Mouse (Mus musculus): Measurements from ENCODE around the gene A930009A15Rik.

Gene A930009A15Rik

GRCm38 (mm10) chr10:115569712-115570491 is at the start of gene A930009A15Rik:
Gene A930009A15Rik, plus strand, starts transcription at chr10:115569986.
- DNase-seq (ENCODE audit: low read depth in 1 of 2, low spot score in 2 of 2) = no peak

- DNase-seq (ENCODE audit: low read depth in 1 of 2, low spot score in 2 of 2) = no peak
Observed at GRCm38 (mm10) chr10:115520200-115521080, 49.3 kb upstream of the A930009A15Rik start.

GRCm38 (mm10) chr10:115521081-115521451 is 48.7 kb upstream of the A930009A15Rik start:
- DNase-seq (ENCODE audit: low read depth in 1 of 2, low spot score in 2 of 2) = no peak

- DNase-seq (ENCODE audit: low read depth in 1 of 2, low spot score in 2 of 2) = no peak
Observed at GRCm38 (mm10) chr10:115528892-115529291, 40.9 kb upstream of the A930009A15Rik start.

DNA sequence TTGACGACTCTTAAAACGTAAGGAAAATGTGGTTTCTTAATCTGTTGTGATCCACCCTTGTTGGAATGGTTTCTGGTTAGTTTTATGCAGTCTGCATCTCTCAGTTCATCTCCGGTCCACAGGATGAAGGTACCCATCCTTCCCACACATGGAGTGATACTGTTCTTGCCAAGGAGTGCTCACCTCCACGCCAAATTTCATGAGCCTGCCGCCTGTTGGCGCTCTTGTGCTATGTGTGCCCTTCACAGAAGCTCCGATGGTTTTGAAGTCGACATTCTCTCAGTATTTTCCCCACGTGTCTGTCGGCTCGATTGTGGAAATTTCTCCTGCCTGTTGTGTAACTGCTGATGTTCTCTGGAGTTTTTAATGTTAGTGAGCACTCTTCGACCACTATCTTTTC is 40.0 kb upstream of the A930009A15Rik start:
- no peak for DNase-seq (ENCODE audit: low read depth in 1 of 2, low spot score in 2 of 2)

GRCm38 (mm10) chr10:115530746-115531145 is 39.0 kb upstream of the A930009A15Rik start:
- DNase-seq (ENCODE audit: low read depth in 1 of 2, low spot score in 2 of 2) = no peak

DNA sequence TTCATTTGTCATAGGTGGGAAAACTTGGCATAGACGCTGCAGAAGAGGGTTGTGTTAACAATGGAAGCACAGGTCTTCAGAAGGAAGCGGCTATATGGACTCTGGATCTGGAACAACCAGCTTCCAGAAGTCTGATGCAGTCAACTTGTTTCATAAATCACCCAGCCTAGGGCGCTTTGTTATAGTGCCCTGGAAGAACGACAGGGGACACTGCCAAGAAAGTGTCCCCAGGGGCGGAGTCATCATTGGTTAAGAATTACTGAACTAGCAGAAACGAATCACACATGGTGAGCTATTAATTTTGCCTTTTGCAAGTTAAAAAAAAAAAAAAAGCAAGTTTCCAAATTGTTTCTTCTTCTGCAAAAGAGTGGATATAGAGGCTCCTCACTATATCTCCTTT is 26.9 kb upstream of the A930009A15Rik start:
- DNase-seq (ENCODE audit: low read depth in 1 of 2, low spot score in 2 of 2) = no peak

GRCm38 (mm10) chr10:115550253-115550652 is 19.5 kb upstream of the A930009A15Rik start:
- no peak for DNase-seq (ENCODE audit: low read depth in 1 of 2, low spot score in 2 of 2)

DNA sequence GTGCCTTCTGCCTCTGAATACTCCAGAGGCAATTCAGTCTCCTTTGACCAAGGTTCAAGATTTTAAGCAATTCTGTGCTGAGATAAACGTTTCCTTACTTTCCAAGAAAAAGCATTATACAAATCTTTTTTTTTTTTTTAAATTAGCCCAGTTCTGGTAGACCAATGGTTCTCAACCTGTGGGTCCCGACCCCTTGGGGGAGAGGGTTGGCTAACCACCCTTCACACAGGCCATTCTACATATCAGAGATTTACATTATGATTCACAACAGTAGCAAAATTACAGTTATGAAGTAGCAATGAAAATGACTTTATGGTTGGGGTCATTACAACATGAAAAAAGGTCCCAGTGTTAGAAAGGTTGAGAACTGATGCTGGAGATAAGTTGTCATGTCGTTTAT is 18.7 kb upstream of the A930009A15Rik start:
- DNase-seq (ENCODE audit: low read depth in 1 of 2, low spot score in 2 of 2) = no peak

GRCm38 (mm10) chr10:115553352-115554113 is 16.3 kb upstream of the A930009A15Rik start:
- DNase-seq (ENCODE audit: low read depth in 1 of 2, low spot score in 2 of 2) = no peak

GRCm38 (mm10) chr10:115555191-115555765 is 14.5 kb upstream of the A930009A15Rik start:
- no peak for DNase-seq (ENCODE audit: low read depth in 1 of 2, low spot score in 2 of 2)

GRCm38 (mm10) chr10:115556738-115557242 is 13.0 kb upstream of the A930009A15Rik start:
- no peak for DNase-seq (ENCODE audit: low read depth in 1 of 2, low spot score in 2 of 2)

- no peak for DNase-seq (ENCODE audit: low read depth in 1 of 2, low spot score in 2 of 2)
Observed at GRCm38 (mm10) chr10:115561136-115561880, 8.5 kb upstream of the A930009A15Rik start.

DNA sequence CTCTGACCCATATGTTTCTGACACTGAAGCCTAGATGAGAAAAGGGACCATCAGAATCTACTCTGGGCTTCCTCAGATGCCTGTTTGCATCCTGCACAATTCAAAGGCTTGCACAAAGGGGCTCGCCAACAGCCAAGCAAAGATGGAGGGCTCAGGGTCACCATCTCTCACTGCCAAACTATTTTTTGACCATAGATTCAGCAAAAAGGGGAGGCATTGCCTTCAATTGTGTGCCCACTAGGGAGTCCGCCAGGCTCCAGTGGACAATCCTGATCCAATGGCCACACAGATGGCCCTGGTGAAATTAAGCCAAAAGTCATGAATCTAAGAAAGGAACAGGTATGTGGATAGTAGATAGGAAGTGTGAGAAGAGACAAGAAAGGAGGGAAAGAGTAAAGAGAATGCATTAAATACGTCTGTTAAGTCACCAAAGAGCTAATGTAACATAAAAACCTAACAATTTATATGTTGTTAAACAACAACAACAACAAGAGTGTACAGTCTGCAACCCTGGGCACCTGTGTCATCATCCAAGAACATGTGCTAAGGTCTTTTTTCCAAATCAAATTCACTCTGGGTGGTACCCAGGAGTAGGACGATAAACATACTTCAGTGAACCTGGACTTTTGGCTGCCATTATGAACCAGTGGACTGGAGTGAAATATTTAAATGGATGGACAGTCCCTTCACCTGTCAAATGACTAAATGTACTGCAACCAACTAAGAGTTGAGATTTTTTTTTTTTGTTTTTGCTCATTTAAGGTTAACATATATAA is 6.7 kb upstream of the A930009A15Rik start:
- DNase-seq (ENCODE audit: low read depth in 1 of 2, low spot score in 2 of 2) = no peak

- no peak for DNase-seq (ENCODE audit: low read depth in 1 of 2, low spot score in 2 of 2)
Observed at GRCm38 (mm10) chr10:115563961-115564360, 5.8 kb upstream of the A930009A15Rik start.

DNA sequence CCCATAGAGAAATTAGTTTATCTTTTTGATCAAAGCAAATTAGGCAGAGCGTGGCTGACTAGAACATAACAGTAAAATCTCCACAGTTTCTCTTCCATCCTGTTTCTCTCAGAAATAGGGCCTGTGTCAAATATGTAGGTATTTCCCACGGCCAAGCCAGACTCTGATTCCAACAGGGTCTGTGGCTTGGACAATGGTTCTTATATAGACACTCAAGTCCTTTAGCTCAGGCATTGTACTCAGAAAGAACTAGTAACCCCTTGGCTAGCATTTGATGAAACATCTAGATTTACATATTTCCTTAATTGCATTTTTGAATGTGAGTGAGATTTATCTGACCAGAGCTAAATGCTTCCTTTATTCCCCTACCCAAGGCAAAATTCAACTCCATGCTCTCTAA is 791 bp downstream of the A930009A15Rik start:
- no peak for DNase-seq (ENCODE audit: low read depth in 1 of 2, low spot score in 2 of 2)

- no peak for DNase-seq (ENCODE audit: low read depth in 1 of 2, low spot score in 2 of 2)
Observed at GRCm38 (mm10) chr10:115571317-115571716, 1.5 kb downstream of the A930009A15Rik start.

- DNase-seq (ENCODE audit: low read depth in 1 of 2, low spot score in 2 of 2) = no peak
Observed at GRCm38 (mm10) chr10:115571734-115572440, 2.1 kb downstream of the A930009A15Rik start.

DNA sequence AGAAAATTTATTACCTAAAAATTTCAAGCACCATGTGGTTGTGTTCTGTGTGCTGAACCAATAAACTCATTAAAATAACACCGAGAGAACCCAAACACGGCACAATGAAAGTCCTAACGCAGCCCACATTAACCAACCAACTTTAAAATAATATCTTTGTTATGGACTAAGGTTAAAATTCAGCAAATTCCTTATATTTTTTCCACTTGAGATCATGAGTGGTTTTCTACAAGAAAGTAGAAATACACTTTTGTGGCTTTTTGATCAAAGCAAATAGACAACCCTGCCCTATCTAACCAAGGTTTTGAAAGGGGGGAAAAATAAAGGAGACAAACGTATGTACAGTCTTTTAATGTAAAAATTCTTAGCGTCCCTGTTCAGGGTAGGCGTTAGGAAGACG is 9.3 kb downstream of the A930009A15Rik start:
- no peak for DNase-seq (ENCODE audit: low read depth in 1 of 2, low spot score in 2 of 2)

Measured in monocyte, adult 2 months (primary cell).